Mouse (Mus musculus) 3T3-L1 (cell line): ENCODE data around the gene Mms22l.
"Not testable (repeated sequence)": the region's sequence is repeated elsewhere in the genome, so short reads cannot be mapped to it uniquely, and the experiment has no call there.

Experiments used
- DNase-seq: peaks from one replicate; pipeline ENCODE4 v3.0.0-alpha.2; 2015; ENCODE audit warnings: low read depth, low spot score

Gene Mms22l

GRCm38 (mm10) chr4:24496116-24496952 lies at the start of gene Mms22l:
TSS of gene Mms22l (plus strand) at chr4:24496451.
- peak; percentile 85 for DNase-seq

GRCm38 (mm10) chr4:24484046-24484445 lies 12.2 kb upstream of the Mms22l start:
- not testable (repeated sequence) for DNase-seq

- no peak for DNase-seq
Measured at GRCm38 (mm10) chr4:24496953-24497319, 685 bp downstream of the Mms22l start.

GRCm38 (mm10) chr4:24509195-24509594 lies 12.9 kb downstream of the Mms22l start:
- DNase-seq: no peak

GRCm38 (mm10) chr4:24536989-24537388 lies 40.7 kb downstream of the Mms22l start:
- DNase-seq: no peak

- DNase-seq: no peak
Measured at GRCm38 (mm10) chr4:24543421-24543820, 47.2 kb downstream of the Mms22l start.

GRCm38 (mm10) chr4:24544677-24545151 lies 48.5 kb downstream of the Mms22l start:
- DNase-seq: peak; percentile 36

- DNase-seq: no peak
Measured at GRCm38 (mm10) chr4:24556116-24556820, 60.0 kb downstream of the Mms22l start.

- no peak for DNase-seq
Measured at GRCm38 (mm10) chr4:24557149-24557548, 60.9 kb downstream of the Mms22l start.

- no peak for DNase-seq
Measured at GRCm38 (mm10) chr4:24568026-24568425, 71.8 kb downstream of the Mms22l start.

- DNase-seq: peak; percentile 72
Measured at GRCm38 (mm10) chr4:24568989-24569556, 72.8 kb downstream of the Mms22l start.

GRCm38 (mm10) chr4:24574276-24574675 lies 78.0 kb downstream of the Mms22l start:
- DNase-seq: peak; percentile 82

- no peak for DNase-seq
Measured at GRCm38 (mm10) chr4:24577594-24577993, 81.3 kb downstream of the Mms22l start.

- DNase-seq: no peak
Measured at GRCm38 (mm10) chr4:24582295-24582694, 86.0 kb downstream of the Mms22l start.

GRCm38 (mm10) chr4:24583997-24584396 lies 87.7 kb downstream of the Mms22l start:
- DNase-seq: no peak

- no peak for DNase-seq
Measured at GRCm38 (mm10) chr4:24594824-24595223, 98.6 kb downstream of the Mms22l start.

- no peak for DNase-seq
Measured at GRCm38 (mm10) chr4:24596942-24597611, 100.8 kb downstream of the Mms22l start.

GRCm38 (mm10) chr4:24598637-24599036 lies 102.4 kb downstream of the Mms22l start:
- DNase-seq: no peak

GRCm38 (mm10) chr4:24601711-24602110 lies 105.5 kb downstream of the Mms22l start:
- no peak for DNase-seq

GRCm38 (mm10) chr4:24609085-24609484 lies 112.8 kb downstream of the Mms22l start:
- no peak for DNase-seq

- DNase-seq: no peak
Measured at GRCm38 (mm10) chr4:24609564-24609963, 113.3 kb downstream of the Mms22l start.

GRCm38 (mm10) chr4:24620005-24620404 lies 123.8 kb downstream of the Mms22l start:
- no peak for DNase-seq
